Mouse (Mus musculus) myocyte (in vitro differentiated cells): ENCODE data around the gene Wdr62. TPM values are rescaled to one million over a fixed set of nuclear protein-coding genes. Genes with fewer than 3 reads are reported as not detected.

Experiments used
- H3K27me3 ChIP-seq: one replicate; pipeline ENCODE4 v1.6.1; 2011; ENCODE audit not compliant: control insufficient read depth, insufficient read depth, insufficient read length
- H3K36me3 ChIP-seq: one replicate; pipeline ENCODE4 v1.6.1; 2011; ENCODE audit not compliant: control insufficient read depth, insufficient read depth
- H3K4me2 ChIP-seq: one replicate; pipeline ENCODE4 v1.6.1; 2011; ENCODE audit warnings: low read depth, control low read depth
- H3K4me3 ChIP-seq: one replicate; pipeline ENCODE4 v1.5.1; 2011; ENCODE audit warnings: mild to moderate bottlenecking, control low read depth, moderate library complexity
- H3K79me2 ChIP-seq: one replicate; pipeline ENCODE4 v1.6.1; 2011; ENCODE audit not compliant: control insufficient read depth, insufficient read depth
- H3ac ChIP-seq: one replicate; pipeline ENCODE4 v1.6.1; 2011; ENCODE audit not compliant: control insufficient read depth, insufficient read length
- CEBPB ChIP-seq: IDR thresholded peaks from 2 replicates; pipeline ENCODE4 v1.6.1; 2011; ENCODE audit warnings: mild to moderate bottlenecking, moderate library complexity; ENCODE audit not compliant: poor library complexity, insufficient read depth, severe bottlenecking
- E2F4 ChIP-seq: IDR thresholded peaks from one replicate; pipeline ENCODE4 v1.6.1; 2011; ENCODE audit warnings: mild to moderate bottlenecking, control low read depth, moderate library complexity; ENCODE audit not compliant: insufficient read depth
- MAX ChIP-seq: IDR thresholded peaks from one replicate; pipeline ENCODE4 v1.6.1; 2011; ENCODE audit warnings: low read depth, mild to moderate bottlenecking, control low read depth
- MYOD1 ChIP-seq, 3 experiments: IDR thresholded peaks; one replicate each; pipeline ENCODE4 v1.6.1; 2011; ENCODE audit warnings: control low read depth in 2 of 3, low read depth in 2 of 3, mild to moderate bottlenecking in 2 of 3, moderate library complexity in 1 of 3; ENCODE audit not compliant: insufficient read length in 2 of 3, control insufficient read depth in 1 of 3
- MYOG ChIP-seq, 3 experiments: IDR thresholded peaks; one replicate each; pipeline ENCODE4 v1.6.1; 2011; ENCODE audit warnings: control low read depth in 2 of 3, low read depth in 2 of 3, mild to moderate bottlenecking in 2 of 3; ENCODE audit not compliant: insufficient read length in 2 of 3, control insufficient read depth in 1 of 3, insufficient read depth in 1 of 3
- POLR2A ChIP-seq: IDR thresholded peaks from one replicate; pipeline ENCODE4 v1.6.1; 2011; ENCODE audit warnings: low read depth, mild to moderate bottlenecking, control low read depth, moderate library complexity; ENCODE audit not compliant: insufficient read length
- POLR2AphosphoS2 ChIP-seq: IDR thresholded peaks from one replicate; pipeline ENCODE4 v1.6.1; 2011; ENCODE audit warnings: low read depth, control low read depth; ENCODE audit not compliant: insufficient read length
- REST ChIP-seq: IDR thresholded peaks from one replicate; pipeline ENCODE4 v1.6.1; 2011; ENCODE audit warnings: mild to moderate bottlenecking, control low read depth, moderate library complexity; ENCODE audit not compliant: insufficient read depth, insufficient read length
- SRF ChIP-seq: IDR thresholded peaks from one replicate; pipeline ENCODE4 v1.6.1; 2011; ENCODE audit warnings: low read depth; ENCODE audit not compliant: control insufficient read depth, insufficient read length
- TCF12 ChIP-seq: IDR thresholded peaks from one replicate; pipeline ENCODE4 v1.6.1; 2011; ENCODE audit warnings: mild to moderate bottlenecking, control low read depth; ENCODE audit not compliant: poor library complexity, insufficient read depth, severe bottlenecking
- TCF3 ChIP-seq: IDR thresholded peaks from one replicate; pipeline ENCODE4 v1.6.1; 2011; ENCODE audit warnings: low read depth, control low read depth; ENCODE audit not compliant: insufficient read length
- USF1 ChIP-seq: IDR thresholded peaks from one replicate; pipeline ENCODE4 v1.6.1; 2011; ENCODE audit warnings: low read depth, mild to moderate bottlenecking, control low read depth, moderate library complexity
- polyA plus RNA-seq: library from polyadenylated mRNA; unstranded; fragments of >200 nt; fragmentation: generic; extraction: Trizol; gene quantifications from one replicate; pipeline ENCODE4 v1.2.1, GENCODE M21; 2012; ENCODE audit warnings: missing spikeins

The Wdr62 gene
- polyA plus RNA-seq, 1 experiment, result 5.0 TPM

- Histone ChIP-seq H3K4me2 (peak overlapping the region; percentile 91), H3K27me3 (no peaks in the 10 kb centered on the region), H3K36me3 (no peaks in the 10 kb centered on the region), H3K4me3 (peak overlapping the region; percentile 36), H3ac (no peak overlapping the region), H3K79me2 (no peaks in the 10 kb centered on the region)
- TF ChIP-seq SRF (no peak), REST (no peak), MAX (no peak), USF1 (no peak), POLR2A (no peak), MYOG (IDR thresholded peaks at IDR 0.05; ENCODE audit: control insufficient read depth in 1 of 3, insufficient read depth in 1 of 3, insufficient read length in 2 of 3, low read depth in 2 of 3) (no peak), E2F4 (no peak), TCF12 (no peak), CEBPB (no peak), POLR2AphosphoS2 (no peak), MYOD1 (IDR thresholded peaks at IDR 0.05; ENCODE audit: control insufficient read depth in 1 of 3, insufficient read length in 2 of 3, low read depth in 2 of 3) (no peak), TCF3 (no peak)
Measured at GRCm38 (mm10) chr7:30281522-30281921, 1.3 kb upstream of the Wdr62 start.

GRCm38 (mm10) chr7:30280670-30281138, 485 bp upstream of the Wdr62 start:
- Histone ChIP-seq H3ac (peak overlapping the region; percentile 2), H3K4me3 (peak overlapping the region; percentile 36), H3K27me3 (no peaks in the 10 kb centered on the region), H3K36me3 (no peaks in the 10 kb centered on the region), H3K4me2 (peak overlapping the region; percentile 91), H3K79me2 (no peaks in the 10 kb centered on the region)
- TF ChIP-seq SRF (no peak), POLR2A (peak; percentile 57), POLR2AphosphoS2 (peak; percentile 17), REST (no peak), CEBPB (no peak), MYOG (IDR thresholded peaks at IDR 0.05; ENCODE audit: control insufficient read depth in 1 of 3, insufficient read depth in 1 of 3, insufficient read length in 2 of 3, low read depth in 2 of 3) (peak in 1 of 3 experiments; percentile 75), MAX (no peak), E2F4 (no peak), USF1 (peak; percentile 99), TCF12 (no peak), TCF3 (no peak), MYOD1 (IDR thresholded peaks at IDR 0.05; ENCODE audit: control insufficient read depth in 1 of 3, insufficient read length in 2 of 3, low read depth in 2 of 3) (peak in 1 of 3 experiments; percentile 48)

GRCm38 (mm10) chr7:30279536-30279935, 683 bp downstream of the Wdr62 start:
- Histone ChIP-seq H3K4me3 (peak overlapping the region; percentile 36), H3K79me2 (no peaks in the 10 kb centered on the region), H3K4me2 (peak overlapping the region; percentile 91), H3K27me3 (no peaks in the 10 kb centered on the region), H3K36me3 (no peaks in the 10 kb centered on the region), H3ac (no peak overlapping the region)
- TF ChIP-seq MYOG (IDR thresholded peaks at IDR 0.05; ENCODE audit: control insufficient read depth in 1 of 3, insufficient read depth in 1 of 3, insufficient read length in 2 of 3, low read depth in 2 of 3), result no peak
- TF ChIP-seq REST, result no peak
- TF ChIP-seq E2F4, result no peak
- TF ChIP-seq TCF3, result no peak
- TF ChIP-seq CEBPB, result no peak
- no peak for TF ChIP-seq POLR2AphosphoS2
- TF ChIP-seq MYOD1 (IDR thresholded peaks at IDR 0.05; ENCODE audit: control insufficient read depth in 1 of 3, insufficient read length in 2 of 3, low read depth in 2 of 3), result no peak
- no peak for TF ChIP-seq SRF
- TF ChIP-seq TCF12, result no peak
- TF ChIP-seq POLR2A, result no peak

GRCm38 (mm10) chr7:30278911-30279310, 1.3 kb downstream of the Wdr62 start:
- Histone ChIP-seq H3K4me2 (peak overlapping the region; percentile 91), H3K4me3 (peak overlapping the region; percentile 36), H3ac (no peak overlapping the region), H3K27me3 (no peaks in the 10 kb centered on the region), H3K79me2 (no peaks in the 10 kb centered on the region), H3K36me3 (no peaks in the 10 kb centered on the region)
- no peak for TF ChIP-seq CEBPB
- no peak for TF ChIP-seq MYOG (IDR thresholded peaks at IDR 0.05; ENCODE audit: control insufficient read depth in 1 of 3, insufficient read depth in 1 of 3, insufficient read length in 2 of 3, low read depth in 2 of 3)
- no peak for TF ChIP-seq MYOD1 (IDR thresholded peaks at IDR 0.05; ENCODE audit: control insufficient read depth in 1 of 3, insufficient read length in 2 of 3, low read depth in 2 of 3)
- no peak for TF ChIP-seq POLR2AphosphoS2
- TF ChIP-seq E2F4, result no peak
- TF ChIP-seq REST, result no peak
- no peak for TF ChIP-seq POLR2A
- TF ChIP-seq TCF3, result no peak
- TF ChIP-seq MAX, result no peak
- TF ChIP-seq USF1, result no peak
- TF ChIP-seq TCF12, result no peak
- no peak for TF ChIP-seq SRF
